Mouse (Mus musculus) stomach, postnatal 0 days (tissue): ENCODE data around the gene Spag4.

ENCODE experiments used
- CTCF ChIP-seq: IDR thresholded peaks from 2 replicates; pipeline ENCODE4 v1.5.1; 2016; ENCODE audit warnings: antibody characterized with exemption, low read depth, mild to moderate bottlenecking, moderate library complexity
- EP300 ChIP-seq: optimal IDR thresholded peaks from 2 replicates; pipeline ENCODE3; 2016; ENCODE audit warnings: antibody characterized with exemption

- no peak for TF ChIP-seq EP300
- TF ChIP-seq CTCF, result no peak
Observed at GRCm38 (mm10) chr2:156111358-156112079, 46.5 kb downstream of the Spag4 start, which contains the start of the genes Cpne1 and Rbm12.
